Mouse (Mus musculus) testis, adult 2 months (tissue): ENCODE measurements around the gene Scd4.

ENCODE experiments used
- CTCF ChIP-seq: fragments of 200-500 bp; IDR thresholded peaks from 2 replicates; pipeline ENCODE4 v1.5.1; 2012; ENCODE audit warnings: low read depth, mild to moderate bottlenecking, inconsistent platforms, low read length, moderate library complexity; ENCODE audit not compliant: control insufficient read depth, insufficient read depth, insufficient replicate concordance
- POLR2A ChIP-seq: fragments of 200-500 bp; IDR thresholded peaks from 2 replicates; pipeline ENCODE4 v1.6.1; 2012; ENCODE audit warnings: low read depth, mild to moderate bottlenecking, inconsistent platforms, low read length, moderate library complexity; ENCODE audit not compliant: control insufficient read depth

DNA sequence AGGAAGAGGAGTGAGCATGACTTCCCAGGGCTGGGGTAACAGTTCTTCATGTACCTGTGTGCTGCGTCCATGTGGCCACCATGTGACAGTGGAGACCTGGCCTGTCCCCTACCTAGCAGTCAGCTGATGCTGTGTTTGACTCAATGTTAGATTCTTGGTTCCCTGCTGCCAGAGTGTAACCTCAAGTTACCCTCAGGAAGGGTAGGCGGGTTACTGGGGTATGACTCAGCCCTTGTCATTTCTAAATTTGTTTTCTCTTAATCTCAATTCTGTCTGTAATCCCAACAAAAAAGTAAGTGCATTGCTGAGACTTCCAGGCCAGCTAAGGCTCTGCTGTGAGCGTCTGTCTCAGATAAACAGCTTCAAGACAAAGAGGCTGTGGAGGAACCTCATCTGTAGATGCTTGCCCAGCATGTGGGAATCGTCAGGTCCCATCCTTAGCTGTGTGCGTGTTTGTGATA is 61.1 kb downstream of the Scd4 start:
- no peak for TF ChIP-seq CTCF
- no peak for TF ChIP-seq POLR2A
